Mouse (Mus musculus) right cerebral cortex, postnatal 25 days (tissue): ENCODE results near the gene Rbm41.

Experiments
- DNase-seq: peaks from one replicate; pipeline ENCODE4 v3.0.0; 2022

The Rbm41 gene

DNA sequence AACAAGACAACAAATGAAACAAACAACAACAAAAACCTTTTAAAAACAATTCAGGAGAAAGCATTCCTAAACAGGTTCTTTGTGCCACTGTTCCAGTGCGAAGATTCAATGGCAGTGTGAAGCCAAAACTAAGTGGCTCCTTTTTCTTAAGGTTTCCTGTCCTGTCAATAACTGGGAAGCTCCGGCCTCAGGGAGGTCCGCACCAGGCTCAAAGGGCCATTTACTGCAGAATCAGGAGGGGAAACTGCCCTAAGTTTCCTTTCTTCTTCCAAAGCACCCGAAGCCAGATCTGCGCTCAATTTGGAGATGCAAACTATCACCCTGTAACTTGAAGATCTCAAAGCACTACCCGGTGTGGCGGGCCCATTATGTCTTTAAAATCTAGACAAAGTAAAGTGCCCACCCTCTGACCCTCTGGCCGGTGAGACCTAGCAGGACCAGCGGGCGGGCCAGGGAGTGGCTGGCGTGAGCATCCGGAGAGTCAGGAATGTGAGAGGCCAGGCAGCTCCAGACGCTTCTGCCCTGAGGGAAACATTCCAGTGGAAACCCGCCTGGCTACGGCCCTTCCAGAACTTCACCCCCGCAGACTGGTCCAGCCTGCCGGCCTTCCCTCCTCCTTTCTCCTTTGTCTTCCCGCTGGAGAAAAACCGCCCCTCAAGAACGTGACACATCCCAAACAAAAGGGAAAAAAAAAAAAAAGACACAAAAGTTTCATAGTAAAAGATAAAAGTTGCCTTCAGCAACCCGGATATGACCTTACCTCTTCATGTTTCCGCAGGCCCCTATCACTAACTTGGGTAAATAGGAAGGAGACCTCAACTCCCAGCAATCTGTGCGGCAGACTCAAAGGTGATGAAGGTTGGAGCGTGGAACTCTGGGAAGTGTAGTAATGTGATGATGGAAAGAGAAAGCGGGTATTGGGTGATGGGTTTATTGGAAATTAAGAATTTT, at the start of gene Rbm41:
Gene Rbm41, minus strand, starts transcription at position 856 of the 951 bp plus-strand sequence.
- DNase-seq: peak; percentile 43

DNA sequence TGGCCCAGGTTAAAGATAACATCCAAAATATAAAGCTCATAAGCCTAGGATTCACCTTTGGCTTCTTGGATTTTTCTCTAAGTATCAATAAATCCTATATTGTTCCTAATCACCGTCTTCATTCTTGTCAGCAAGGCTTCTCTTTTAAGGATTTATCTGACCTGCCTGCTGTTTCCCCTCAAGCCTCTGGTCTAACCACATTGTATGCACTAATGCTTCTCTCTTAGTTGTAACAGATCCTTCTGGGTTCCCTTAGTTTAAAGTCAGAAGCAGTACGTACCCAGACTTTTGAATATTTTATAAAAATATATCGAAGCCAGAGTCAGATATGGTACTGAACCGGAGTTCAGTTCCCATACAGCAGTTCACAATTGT, 283 bp upstream of the Rbm41 start:
- DNase-seq: no peak

DNA sequence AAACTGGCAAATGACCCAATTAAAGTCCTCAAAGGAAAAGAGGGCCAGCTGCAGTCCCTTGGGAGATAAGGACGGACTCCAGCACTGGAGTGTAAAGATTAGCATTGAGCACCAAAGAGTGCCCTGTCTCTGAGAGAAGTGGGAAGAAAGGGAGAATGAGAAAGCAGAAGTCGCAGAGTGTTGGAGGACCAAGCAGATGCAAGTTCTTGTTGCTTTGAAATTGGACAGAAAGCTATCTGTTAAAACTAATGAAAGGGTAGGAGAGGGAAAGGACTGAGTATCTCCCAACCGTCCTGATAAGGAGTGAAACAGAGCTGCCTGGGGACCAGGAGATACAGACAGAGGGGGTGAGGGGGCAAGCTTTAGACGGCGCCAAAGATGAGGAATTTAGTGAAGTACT, 16.3 kb downstream of the Rbm41 start:
- DNase-seq: no peak

DNA sequence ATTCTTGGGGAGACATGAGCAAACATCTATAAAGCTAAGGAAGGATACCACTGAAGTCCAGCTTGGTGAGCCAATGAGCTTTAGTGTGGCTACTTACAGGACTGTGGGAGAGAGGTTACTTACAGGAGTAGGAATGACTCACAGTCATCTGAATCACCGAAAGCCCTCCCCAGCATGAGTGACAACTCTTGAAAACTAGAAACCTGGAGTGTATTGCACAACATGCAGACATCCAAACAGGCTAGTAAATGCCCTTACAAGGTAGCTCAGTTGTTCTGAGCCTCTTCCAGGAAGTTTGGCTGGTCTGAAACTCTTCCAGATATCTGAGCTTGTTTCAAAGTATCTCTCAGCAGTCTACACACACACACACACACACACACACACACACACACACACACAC, 64.9 kb downstream of the Rbm41 start:
- DNase-seq: no peak

DNA sequence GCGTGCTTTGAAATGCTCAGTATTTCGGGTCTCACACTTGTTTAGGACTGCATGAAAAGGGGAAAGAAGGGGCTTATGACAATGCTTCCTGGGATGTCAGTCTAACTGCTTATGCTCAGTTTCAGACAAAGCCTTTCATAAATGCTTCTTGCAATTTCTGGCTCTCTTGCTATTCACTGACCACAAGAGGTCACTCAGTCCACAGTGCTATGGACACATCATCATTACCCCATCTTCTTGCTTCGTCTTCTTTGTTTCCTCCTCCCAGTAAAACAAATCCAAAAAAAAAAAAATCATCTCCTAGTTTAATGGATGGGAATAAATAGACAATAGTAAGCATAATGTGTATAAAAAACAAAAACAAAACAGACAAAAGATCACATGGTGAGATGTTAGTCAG, 65.9 kb downstream of the Rbm41 start:
- no peak for DNase-seq

DNA sequence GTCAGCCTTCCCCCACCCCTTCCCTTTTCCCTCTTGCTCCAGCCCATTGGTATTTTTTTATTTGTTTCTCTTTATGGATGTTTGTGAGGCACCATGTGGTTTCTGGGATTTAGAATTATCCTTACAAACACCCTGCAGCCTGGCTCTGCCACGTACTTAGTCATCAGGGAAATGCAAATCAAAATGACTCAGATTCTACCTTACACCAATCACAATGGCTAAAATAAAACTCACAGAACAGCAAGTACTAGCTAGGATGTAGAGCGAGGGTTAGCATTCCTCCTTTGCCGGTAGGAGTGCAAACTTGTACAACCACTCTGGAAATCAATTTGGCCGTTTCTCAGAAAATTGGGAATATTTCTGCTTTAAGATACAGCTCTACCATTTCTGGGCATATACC, 77.8 kb downstream of the Rbm41 start:
- no peak for DNase-seq

DNA sequence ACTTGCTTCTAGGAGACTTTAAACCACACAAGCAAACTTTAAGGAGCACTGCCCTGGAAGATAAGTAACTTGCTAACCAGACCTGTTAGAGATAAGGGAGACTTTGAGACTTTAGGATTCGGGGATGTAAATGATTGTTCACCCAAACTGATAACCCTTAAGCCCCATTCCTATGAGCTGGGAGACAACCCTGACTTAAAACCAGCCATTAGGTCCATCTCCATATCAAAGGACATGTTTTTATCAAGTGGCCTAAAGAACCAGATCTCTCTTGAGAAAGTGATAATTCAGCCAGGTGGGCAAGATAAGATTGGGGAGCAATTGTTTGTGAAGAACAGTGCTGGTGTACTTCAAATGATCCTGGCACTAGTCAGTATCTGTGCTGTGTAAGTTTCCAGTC, 107.0 kb downstream of the Rbm41 start:
- no peak for DNase-seq

DNA sequence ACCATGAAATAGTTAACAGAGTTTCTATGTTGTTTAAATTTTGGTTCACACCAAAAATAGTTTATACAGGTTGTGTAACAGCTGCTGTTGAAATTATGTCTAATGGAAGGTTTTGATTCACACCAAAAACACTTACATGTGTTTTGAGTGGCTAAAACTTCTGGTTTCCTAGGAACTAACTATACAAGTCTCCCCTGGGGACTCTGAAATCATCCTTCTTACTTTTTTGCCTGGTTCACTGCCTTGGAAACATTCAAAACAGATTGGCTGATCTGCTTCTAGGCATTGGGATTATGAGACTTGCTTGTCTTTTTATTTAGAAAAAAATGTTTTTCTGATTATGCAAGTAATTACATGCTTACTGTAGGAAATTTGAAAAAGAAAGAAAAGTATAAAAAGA, 115.2 kb downstream of the Rbm41 start:
- DNase-seq: no peak

DNA sequence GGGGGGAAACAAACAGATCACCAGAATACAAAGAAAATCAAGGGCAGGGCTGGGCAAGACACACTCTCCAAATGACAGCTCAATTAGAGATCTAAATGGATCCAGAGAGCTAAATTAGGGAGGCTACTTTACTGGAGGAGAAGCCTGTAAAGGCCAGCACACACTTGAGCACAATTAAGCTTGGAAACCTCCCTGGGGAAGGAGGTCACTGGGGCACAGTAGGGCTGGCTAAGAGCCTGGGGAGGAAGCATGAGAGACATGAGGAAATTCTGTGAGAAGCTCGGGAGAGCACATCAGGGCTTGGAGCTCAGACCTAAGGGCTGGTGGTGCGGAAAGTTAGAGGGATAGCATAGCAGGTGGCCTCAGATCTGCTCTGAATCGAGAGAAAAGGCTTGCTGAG, 120.5 kb downstream of the Rbm41 start:
- DNase-seq: no peak

DNA sequence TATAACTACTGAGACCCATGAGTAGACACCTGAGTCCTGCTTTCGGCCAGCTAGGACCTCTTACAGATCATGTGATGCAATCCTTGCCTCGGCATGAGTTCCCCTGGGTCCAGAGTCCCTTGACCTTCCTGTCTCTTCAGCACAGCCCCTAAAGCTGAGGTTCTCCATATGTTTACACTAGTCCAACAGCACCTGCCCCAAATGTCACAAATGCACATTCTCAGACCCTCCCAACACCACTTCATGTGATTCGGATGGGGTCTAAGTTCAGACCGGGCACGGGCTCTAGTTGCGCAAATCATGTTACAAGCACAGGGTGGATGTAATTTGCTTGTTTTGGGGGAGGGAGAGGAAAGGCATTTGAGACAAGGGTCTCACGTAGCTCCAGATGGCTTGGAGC, 121.3 kb downstream of the Rbm41 start:
- no peak for DNase-seq

DNA sequence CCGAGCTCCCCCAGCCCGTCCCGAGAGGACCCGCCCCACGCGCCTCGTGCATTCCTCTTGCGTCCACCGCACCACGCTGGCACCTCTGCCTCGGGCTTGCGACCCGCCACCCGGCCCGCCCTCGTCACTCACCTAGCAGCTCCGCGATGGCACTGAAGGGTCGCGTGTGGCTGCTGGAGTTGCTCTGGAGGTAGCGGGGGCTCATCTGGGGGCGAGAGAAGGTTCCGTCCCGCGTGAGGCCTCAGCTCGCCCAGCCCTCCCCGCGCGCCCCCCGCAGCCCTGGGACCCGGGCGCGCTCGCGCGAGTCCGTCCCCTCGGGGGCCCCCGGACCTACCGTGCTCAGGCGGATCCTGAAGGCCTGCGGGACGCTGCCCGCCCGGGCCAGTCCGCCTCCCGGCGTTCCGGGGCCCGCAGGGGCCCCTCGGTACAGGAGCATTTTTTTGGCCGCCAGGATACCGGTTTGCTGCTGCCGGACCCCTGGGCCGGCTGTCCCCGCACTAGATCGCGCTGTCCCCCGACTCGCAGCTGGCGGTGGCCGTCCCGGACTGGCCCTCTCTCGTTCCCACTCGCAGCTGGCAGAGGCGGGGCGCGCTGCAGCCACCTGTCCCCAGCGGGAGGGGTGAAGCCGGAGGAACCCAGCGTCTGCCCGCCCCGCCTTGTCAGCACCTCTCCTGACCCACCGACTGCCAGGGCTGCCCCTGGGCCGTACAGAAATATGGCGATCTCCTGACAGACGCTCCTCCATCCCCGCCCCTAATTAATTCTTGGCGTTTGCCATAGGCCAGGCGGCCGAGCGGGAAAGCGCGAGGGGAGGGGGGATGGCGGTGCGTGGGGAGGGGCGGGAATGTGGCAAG, 127.2 kb downstream of the Rbm41 start, which contains the start of gene Morc4:
Gene Morc4, minus strand, starts transcription at position 740 of the 854 bp plus-strand sequence.
- DNase-seq: peak; percentile 48

DNA sequence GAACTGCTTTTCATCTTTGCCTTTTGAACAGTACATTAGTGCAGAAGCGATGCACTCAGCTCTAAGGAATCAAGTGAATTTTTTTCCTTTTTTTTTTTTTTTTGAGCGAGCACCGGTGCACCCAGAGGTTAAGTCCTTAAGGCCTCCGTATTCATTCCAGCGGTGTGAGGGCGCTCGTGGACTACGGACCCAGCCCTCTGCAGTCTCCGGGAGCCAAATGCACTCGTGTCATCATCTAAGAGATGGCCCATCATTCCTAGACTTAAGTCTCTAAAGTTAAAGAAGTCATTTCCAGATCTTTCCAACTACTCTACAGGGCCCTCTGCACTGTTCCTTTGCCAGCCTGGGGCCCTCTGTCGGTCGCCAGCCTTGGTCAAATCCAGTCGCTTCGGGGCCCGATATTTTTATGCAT, 128.1 kb downstream of the Rbm41 start:
- DNase-seq: peak; percentile 4

DNA sequence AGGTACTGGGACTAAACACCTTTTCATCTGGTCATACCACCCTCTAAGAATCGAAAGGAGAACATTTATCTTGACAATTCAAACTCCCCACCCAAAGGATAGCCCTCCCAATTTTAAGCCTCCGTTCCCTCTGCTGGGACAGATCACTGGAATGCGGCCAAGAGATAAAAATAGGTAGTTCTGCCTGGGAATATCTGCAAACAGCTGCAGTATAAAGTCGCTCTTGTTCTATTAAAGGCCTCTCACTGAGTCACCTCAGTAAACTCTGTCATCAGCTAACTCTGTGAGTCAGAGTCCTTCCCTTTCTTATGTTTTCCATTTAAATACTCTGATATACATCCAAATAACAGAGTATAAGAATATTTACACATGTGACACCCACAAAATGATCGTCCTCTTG, 139.0 kb downstream of the Rbm41 start:
- DNase-seq: no peak

DNA sequence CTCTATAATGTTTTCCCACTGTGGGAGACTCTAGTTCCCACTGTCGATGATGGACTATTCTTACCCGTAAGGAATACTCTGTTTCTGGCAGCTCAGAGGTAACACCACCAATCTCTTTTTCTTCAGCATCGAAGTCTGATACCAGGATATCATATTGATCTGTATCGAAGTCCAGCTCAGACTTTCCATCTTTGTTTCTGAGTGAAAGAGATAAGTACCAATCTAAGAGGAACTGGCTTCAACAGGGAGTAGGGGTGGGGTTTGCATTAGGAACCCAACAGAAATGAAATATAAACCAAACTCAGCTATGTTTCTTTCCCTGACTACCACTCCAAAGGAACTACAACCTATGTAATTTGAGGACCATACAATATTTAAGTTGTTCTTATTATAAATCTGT, 143.6 kb downstream of the Rbm41 start:
- DNase-seq: no peak

DNA sequence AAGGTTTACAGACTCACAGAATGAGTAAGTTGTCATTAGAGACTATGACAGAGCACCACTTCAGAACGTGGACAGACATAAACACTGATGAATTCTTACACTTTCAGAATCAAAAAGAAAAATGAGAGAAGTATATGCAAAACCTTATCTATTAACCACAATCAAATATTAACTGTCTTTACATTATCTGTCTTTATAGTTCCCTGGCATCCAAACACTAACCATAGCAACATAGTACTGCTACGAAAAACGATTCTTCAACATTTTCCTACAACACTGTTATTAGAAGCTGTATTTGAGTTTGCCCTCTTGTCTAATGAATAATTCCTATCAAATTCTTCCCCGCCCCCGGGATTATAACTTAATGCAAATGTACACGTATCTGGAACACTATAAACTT, 157.3 kb downstream of the Rbm41 start:
- no peak for DNase-seq
